In genomic region chr8:89926666-89927232, GRCm38 (mm10) we compare ENCODE assay signal across 11 mouse cellular contexts.
DNase-seq lines count a peak whose midpoint lies in the region; ATAC-seq lines count a peak whose summit lies in the region.
"Had no signal": no experiment of that assay in that cellular context is flagged by ENCODE, and none has a peak within 500 bp of the region (broad histone marks: within the 10 kb centered on the region; RNA-seq: fewer than 3 reads in every experiment).

No protein-coding gene starts in this region.

- H3K4me2 ChIP-seq in forebrain, embryonic 12.5 days: no peak overlapping the region
- H3K4me2 ChIP-seq in midbrain, embryonic 11.5 days: no peak overlapping the region; the same call in 1 of the 2 replicates

- no peak overlapping the region; the same call in 1 of the 2 replicates for H3K9ac ChIP-seq in forebrain, embryonic 12.5 days
- H3K9ac ChIP-seq in midbrain, embryonic 11.5 days (ENCODE audit: low read length): 0 out of 2 replicates have a peak overlapping the region, but pooled peaks have one; percentile 4

- 9% methylated on average over 3 of the region's 3 CpGs for WGBS in forebrain, embryonic 12.5 days
- 4% methylated on average over 3 of the region's 3 CpGs for WGBS in midbrain, embryonic 11.5 days

- ATAC-seq in forebrain, embryonic 12.5 days (ENCODE audit: low FRiP score): 0 out of 2 replicates have a peak, but pooled peaks have one; percentile 33
- peak; percentile 48 for ATAC-seq in midbrain, embryonic 11.5 days (ENCODE audit: low FRiP score)

- no peak overlapping the region for H3K4me3 ChIP-seq in forebrain, embryonic 12.5 days (replicated peaks)
- no peak overlapping the region for H3K4me3 ChIP-seq in midbrain, embryonic 11.5 days (ENCODE audit: low read depth, low read length)

- no peaks in the 10 kb centered on the region for H3K27me3 ChIP-seq in forebrain, embryonic 12.5 days
- H3K27me3 ChIP-seq in midbrain, embryonic 11.5 days (ENCODE audit: control insufficient read depth, insufficient read depth, low read length): no peaks in the 10 kb centered on the region

- H3K4me1 ChIP-seq in forebrain, embryonic 12.5 days: peaks cover 20% of the 10 kb centered on the region
- peaks cover 14% of the 10 kb centered on the region for H3K4me1 ChIP-seq in midbrain, embryonic 11.5 days (ENCODE audit: control insufficient read depth, insufficient read depth, low read length)

- DNase-seq in cerebellum, adult 9-10 months: peak; percentile 3
- DNase-seq in cerebellum, adult 11-12 months: no peak
- DNase-seq in R1 (ENCODE audit: low read depth, low spot score): peak; percentile 6
- peak; percentile 89 for DNase-seq in midbrain, embryonic 11.5 days (ENCODE audit: low spot score, missing footprints)
- DNase-seq in lung, postnatal 4 days: no peak
- DNase-seq in adrenal gland, postnatal 4 days (ENCODE audit: low spot score in 2 of 2): no peak
- DNase-seq in c-Kit-positive CD71-positive TER-119-positive erythroid progenitor cells, embryonic 14.5 days (ENCODE audit: low spot score): no peak
- DNase-seq: adrenal gland, adult 2 months; lung, postnatal 14 days had no signal

- no peaks in the 10 kb centered on the region for H3K36me3 ChIP-seq in forebrain, embryonic 12.5 days (replicated peaks)
- H3K36me3 ChIP-seq in midbrain, embryonic 11.5 days (ENCODE audit: control insufficient read depth, insufficient read depth, low read length): no peaks in the 10 kb centered on the region
- H3K36me3 ChIP-seq: G1E had no signal

- peak overlapping the region; percentile 76 for H3K27ac ChIP-seq in forebrain, embryonic 12.5 days
- peak overlapping the region; percentile 57 for H3K27ac ChIP-seq in midbrain, embryonic 11.5 days (ENCODE audit: low read depth, low read length)

- H3K9me3 ChIP-seq in forebrain, embryonic 12.5 days: no peaks in the 10 kb centered on the region
- no peaks in the 10 kb centered on the region for H3K9me3 ChIP-seq in midbrain, embryonic 11.5 days (ENCODE audit: control insufficient read depth, low read length)

Comparison
In these comparisons a context has a peak if more than half of its experiments do, and no peak if none do; other contexts are left out.
1. DNase-seq: peak in cerebellum, adult 9-10 months (single experiment), R1 (single experiment) and midbrain, embryonic 11.5 days (single experiment); none in cerebellum, adult 11-12 months (single experiment), lung, postnatal 4 days (0 of 2), adrenal gland, postnatal 4 days (0 of 2) and c-Kit-positive CD71-positive TER-119-positive erythroid progenitor cells, embryonic 14.5 days (single experiment).